Mouse (Mus musculus) left cerebral cortex, adult 8-10 months (tissue): ENCODE data around the gene Enc1. TPM values are rescaled to one million over a fixed set of nuclear protein-coding genes. Genes with fewer than 3 reads are reported as not detected.

Experiments used
- DNase-seq, 2 experiments: peaks; one replicate each; pipeline ENCODE4 v3.0.0; 2022; ENCODE audit warnings: low spot score in 2 of 2
- total RNA-seq, 4 experiments: library from RNA; stranded (reverse); gene quantifications; 2 replicates each; pipeline ENCODE4 v1.2.4; 2022

Gene Enc1
- total RNA-seq, 4 experiments from 2014 or later: 425 to 545 (median 450) TPM

DNA sequence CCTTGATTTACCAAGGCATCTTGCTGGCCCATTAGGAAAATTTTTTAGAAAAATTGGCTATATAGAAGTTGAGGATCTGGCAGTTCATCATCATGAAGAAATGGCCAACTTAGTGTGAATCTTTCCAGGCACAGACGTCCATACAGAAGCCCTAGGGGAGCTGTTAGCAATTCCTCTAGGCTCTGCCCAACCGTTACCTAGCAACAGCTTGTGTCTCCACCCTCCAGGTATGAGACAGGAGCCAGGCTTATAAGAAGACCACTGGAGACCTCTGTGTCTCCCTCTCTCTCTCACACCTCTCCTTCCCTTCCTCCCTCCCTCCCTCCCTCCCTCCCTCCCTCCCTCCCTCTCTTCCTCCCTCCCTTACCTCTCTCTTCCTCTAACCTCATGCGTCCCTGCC lies 49.8 kb downstream of the Enc1 start:
- no peak for DNase-seq

- no peak for DNase-seq
Observed at GRCm38 (mm10) chr13:97291354-97291753, 50.4 kb downstream of the Enc1 start.

DNA sequence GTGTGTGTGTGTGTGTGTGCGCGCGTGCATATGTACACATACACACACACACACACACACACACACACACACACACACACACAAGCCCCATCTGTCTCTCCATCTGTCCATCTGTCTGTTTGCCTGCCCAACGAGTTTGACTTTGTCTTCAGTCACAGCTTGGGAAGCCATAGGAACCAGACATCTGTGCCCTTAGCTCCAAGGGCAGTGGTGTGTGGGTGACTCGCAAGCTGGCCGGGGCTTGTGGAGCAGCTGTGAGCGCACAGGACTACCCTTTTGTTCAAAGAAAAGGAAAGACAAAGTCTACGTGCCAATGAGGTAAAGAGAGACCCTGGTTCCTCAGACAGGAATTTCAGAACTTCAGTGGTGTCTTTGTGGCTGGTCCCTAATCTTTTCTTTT lies 51.1 kb downstream of the Enc1 start:
- no peak for DNase-seq

- DNase-seq: no peak
Observed at GRCm38 (mm10) chr13:97292451-97293245, 51.7 kb downstream of the Enc1 start.

GRCm38 (mm10) chr13:97295101-97295852 lies 54.4 kb downstream of the Enc1 start:
- DNase-seq: no peak

- DNase-seq: no peak
Observed at GRCm38 (mm10) chr13:97295853-97296219, 54.9 kb downstream of the Enc1 start.

GRCm38 (mm10) chr13:97296281-97296680 lies 55.4 kb downstream of the Enc1 start:
- DNase-seq: no peak

DNA sequence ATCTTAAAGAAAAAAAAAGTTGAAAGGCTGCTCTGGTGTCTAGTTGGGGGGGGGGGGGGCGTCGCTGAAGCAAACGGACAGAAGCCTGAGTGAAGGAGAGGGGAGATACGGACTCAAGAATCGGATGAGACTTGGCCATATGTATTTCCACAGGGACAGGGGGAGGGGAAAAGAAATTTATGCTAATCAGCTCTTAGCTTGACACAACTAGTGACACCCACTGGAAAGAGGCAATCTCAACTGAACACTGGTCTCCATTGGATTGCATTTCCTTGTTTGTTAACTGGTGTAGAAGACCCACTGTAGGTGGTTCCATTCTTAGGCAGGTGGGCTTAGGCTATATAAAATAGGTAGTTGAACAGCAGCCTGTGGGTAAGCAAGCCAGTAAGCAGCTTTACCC lies 55.9 kb downstream of the Enc1 start:
- DNase-seq: no peak

DNA sequence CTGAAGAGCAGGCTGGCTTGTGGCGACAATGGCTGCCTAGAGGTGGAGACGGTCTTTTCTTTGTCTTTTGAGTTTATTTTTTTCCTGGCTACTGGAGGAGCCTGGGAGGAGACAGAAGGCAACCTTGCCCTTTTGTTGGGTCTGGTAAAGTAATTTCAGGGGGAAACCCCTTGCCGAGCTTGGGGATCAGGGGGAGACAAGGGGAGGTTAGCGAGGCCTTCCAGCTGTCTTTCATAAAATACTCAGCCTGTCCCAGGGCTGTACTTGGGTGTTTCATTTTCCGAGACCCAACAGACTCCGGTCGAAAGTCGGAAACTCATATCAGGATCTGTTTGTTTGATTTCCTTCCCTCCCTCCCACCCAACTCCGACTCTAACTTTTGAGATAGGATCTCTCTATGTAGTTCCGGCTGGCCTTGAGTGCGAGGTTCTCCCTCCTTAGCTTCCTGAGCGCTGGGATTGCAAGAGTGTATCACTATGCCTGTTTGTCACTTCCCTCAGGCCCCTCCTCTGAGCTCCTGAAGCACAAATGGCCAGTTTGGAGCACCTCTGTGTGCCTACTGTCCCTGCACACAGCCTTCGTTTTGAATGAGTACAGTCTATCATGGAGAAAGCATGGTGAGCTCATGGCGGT lies 56.6 kb downstream of the Enc1 start:
- DNase-seq: no peak

DNA sequence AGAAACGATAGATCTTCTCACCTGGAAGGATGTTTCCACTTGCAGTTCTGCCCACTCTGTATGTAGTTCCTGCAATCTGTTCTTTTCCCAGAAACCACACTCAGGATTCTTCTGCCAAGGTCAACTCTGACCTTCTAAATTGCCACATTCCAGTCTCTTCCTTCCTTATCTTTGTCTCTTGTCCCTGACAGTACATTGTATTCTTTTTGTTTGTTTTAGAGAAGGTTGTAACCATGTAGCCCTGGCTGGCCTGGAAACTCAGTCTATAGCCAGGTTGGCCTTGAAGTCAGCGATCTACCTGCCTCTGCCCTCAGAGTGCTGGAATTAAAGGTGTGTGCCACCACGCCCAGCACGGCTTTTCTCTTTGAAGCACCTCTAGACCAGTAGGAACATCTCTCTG lies 58.0 kb downstream of the Enc1 start:
- no peak for DNase-seq

DNA sequence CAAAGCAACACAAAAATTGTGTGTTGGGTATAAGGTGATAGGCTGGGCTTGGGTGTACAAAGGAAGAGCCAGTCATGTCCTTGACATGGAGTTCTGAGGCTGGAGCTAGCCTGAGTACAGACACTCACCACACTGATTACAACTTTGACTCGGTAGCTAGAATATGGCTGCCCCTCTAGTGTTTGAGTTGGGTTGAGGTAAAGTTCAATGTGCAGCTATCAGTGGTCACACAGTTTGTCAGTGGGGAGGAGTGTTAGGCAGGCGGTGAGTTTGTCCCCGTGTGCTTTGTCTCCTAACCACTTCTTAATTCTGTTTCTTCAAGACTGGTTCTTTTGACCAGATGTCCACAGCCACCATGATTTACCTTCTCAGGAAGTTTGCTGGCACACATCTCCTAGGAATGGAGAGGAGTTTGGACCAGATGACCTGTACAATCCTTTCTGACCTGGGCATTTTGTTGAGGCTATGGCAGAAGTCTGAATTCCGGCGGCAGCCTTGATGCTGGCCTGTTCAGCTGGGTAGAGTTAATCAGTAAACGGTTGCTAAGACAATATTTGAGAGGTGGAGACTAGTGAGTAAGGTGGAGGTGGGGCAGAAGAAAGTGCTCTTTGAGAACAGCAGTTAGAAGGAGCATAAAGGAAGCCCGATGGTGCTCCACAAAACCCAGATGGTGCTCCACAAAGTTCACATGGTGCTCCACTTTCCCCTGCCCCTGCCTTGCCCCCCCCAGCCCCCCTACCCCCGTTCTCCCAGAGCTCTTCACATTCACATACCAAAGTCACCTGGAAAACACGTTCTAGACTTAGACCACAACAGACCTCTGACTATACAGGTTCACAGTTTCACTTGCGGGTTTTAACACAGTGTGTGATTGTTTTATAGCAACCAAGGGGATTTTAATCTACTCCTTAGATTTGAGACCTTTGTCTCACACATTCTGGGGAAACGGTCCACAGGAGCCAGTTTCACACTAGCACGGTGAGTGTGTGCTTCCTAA lies 59.3 kb downstream of the Enc1 start:
- no peak for DNase-seq

Other genes starting within 250 kb of the Enc1 start
- not detected for gene 1700029F12Rik, start 206.7 kb upstream of the Enc1 start, total RNA-seq
- gene Fam169a, start 173.8 kb upstream of the Enc1 start, total RNA-seq: 10 to 100 TPM; 44.6 to 52.0 (median 50.7) TPM
- 1 to 10 TPM in 2 of 4 experiments, not detected in 2; 1.2 to 3.0 TPM for gene Gm6169, start 141.9 kb upstream of the Enc1 start, total RNA-seq
- gene Gfm2, start 103.2 kb upstream of the Enc1 start, total RNA-seq: 10 to 100 TPM; 21.3 to 28.4 (median 25.4) TPM
- 10 to 100 TPM; 29.4 to 43.6 (median 33.9) TPM for gene Nsa2, start 103.2 kb upstream of the Enc1 start, total RNA-seq
- 100 to 1,000 TPM; 108 to 345 (median 194) TPM for gene Hexb, start 42.7 kb upstream of the Enc1 start, total RNA-seq